Mouse (Mus musculus): ENCODE measurements around the gene Nr6a1. TPM values are rescaled to one million over a fixed set of nuclear protein-coding genes. Genes with fewer than 3 reads are reported as not detected.

The Nr6a1 gene
- polyA plus RNA-seq (2015; fragmentation: Nextera tagmentation; extraction: Ambion mirVana): 1.7 and 1.9 TPM in 2 replicates

DNA sequence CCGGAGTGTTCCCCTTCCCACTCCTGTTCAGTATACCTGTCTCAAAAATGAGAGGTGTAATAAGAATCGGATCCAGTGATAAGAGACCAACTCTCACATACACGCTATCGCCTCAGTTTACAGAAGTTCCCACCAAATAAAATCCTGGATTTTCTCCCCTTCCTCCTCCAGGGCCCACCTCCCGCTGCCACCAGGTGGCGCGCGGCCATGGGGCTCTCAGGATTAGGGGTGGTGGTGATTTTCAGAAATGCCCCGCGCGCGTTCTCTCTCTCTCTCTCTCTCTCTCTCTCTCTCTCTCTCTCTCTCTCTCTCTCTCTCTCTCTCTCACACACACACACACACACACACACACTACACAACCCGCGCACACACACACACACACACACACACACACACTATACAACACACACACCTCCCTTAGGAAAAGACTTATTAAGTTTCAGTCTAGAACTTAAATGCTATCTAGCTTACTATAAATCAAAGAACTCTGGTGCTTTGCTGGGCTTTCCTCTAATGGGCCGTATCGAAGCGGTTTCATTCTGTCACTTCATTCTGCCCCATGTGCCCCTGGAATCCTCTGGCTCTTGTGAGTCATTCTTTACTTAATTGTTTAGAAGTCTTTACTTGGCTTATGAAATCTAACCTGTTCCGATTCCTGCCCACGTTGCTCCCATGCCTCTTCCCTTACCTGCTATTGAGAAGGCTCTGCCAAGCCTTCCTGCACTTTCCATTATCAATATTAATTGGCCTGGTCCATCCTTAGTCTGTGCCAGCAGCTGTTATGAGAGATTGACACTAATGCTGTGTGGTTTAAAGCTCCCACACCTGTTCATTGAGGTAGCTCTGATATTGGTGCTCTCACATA is at the start of gene Nr6a1:
Gene Nr6a1 (minus strand): TSS at position 574 of the 865 bp plus-strand sequence.
- Histone ChIP-seq H3K27ac (no peak within 1 kb of the TSS), H3K27me3 (replicated peaks) (no peaks in the 10 kb centered on the region), H3K36me3 (no peaks in the 10 kb centered on the region), H3K4me2 (replicated peaks) (peak within 1 kb of the TSS; percentile 67), H3K4me3 (replicated peaks) (peak within 1 kb of the TSS; percentile 36), H3K9ac (no peak within 1 kb of the TSS), H3K4me1 (replicated peaks) (peaks cover 13% of the 10 kb centered on the region), H3K9me3 (no peaks in the 10 kb centered on the region)
- WGBS: 5% methylated on average over 19 of the region's 19 CpGs
- peak; percentile 46 for ATAC-seq

GRCm38 (mm10) chr2:38975941-38976805 is 48.7 kb upstream of the Nr6a1 start:
- Histone ChIP-seq H3K4me1 (replicated peaks) (no peaks in the 10 kb centered on the region), H3K27me3 (replicated peaks) (no peaks in the 10 kb centered on the region; the same call in 1 of the 2 replicates), H3K9ac (no peak overlapping the region), H3K4me2 (replicated peaks) (no peak overlapping the region), H3K4me3 (replicated peaks) (no peak overlapping the region), H3K9me3 (no peaks in the 10 kb centered on the region), H3K27ac (no peak overlapping the region), H3K36me3 (no peaks in the 10 kb centered on the region)
- ATAC-seq: no peak
- WGBS: 81% methylated on average over 21 of the region's 21 CpGs

DNA sequence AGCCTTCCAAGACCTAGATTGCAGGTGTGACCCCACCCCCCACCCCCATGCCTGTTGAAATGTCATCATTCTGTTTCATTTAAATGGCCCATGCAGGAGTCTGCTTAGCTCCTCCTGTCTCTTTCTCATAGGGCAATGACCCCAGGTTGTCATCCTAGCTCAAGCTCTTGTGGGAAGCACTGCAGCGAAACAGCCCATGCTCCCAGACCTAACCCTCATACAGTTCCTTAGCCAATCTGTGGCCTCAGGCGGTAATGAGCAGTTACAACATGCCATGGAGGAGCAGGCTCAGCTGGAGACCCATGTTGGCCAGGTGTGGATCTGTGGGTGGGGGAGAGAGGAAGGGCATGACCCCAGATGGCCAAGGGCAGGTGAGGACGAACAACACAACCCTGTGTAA is 47.7 kb upstream of the Nr6a1 start:
- Histone ChIP-seq H3K4me3 (replicated peaks) (no peak overlapping the region), H3K36me3 (no peaks in the 10 kb centered on the region), H3K9me3 (no peaks in the 10 kb centered on the region), H3K9ac (no peak overlapping the region), H3K27me3 (replicated peaks) (no peaks in the 10 kb centered on the region; the same call in 1 of the 2 replicates), H3K4me1 (replicated peaks) (no peaks in the 10 kb centered on the region), H3K27ac (no peak overlapping the region), H3K4me2 (replicated peaks) (no peak overlapping the region)
- ATAC-seq: no peak
- WGBS: 74% methylated on average over 3 of the region's 3 CpGs

GRCm38 (mm10) chr2:38974171-38974570 is 46.7 kb upstream of the Nr6a1 start:
- WGBS: 54% methylated on average over 2 of the region's 2 CpGs
- Histone ChIP-seq H3K9ac (no peak overlapping the region), H3K27ac (no peak overlapping the region), H3K4me3 (replicated peaks) (no peak overlapping the region), H3K9me3 (no peaks in the 10 kb centered on the region), H3K4me1 (replicated peaks) (no peaks in the 10 kb centered on the region), H3K27me3 (replicated peaks) (no peaks in the 10 kb centered on the region; the same call in 1 of the 2 replicates), H3K4me2 (replicated peaks) (no peak overlapping the region), H3K36me3 (no peaks in the 10 kb centered on the region)
- no peak for ATAC-seq

DNA sequence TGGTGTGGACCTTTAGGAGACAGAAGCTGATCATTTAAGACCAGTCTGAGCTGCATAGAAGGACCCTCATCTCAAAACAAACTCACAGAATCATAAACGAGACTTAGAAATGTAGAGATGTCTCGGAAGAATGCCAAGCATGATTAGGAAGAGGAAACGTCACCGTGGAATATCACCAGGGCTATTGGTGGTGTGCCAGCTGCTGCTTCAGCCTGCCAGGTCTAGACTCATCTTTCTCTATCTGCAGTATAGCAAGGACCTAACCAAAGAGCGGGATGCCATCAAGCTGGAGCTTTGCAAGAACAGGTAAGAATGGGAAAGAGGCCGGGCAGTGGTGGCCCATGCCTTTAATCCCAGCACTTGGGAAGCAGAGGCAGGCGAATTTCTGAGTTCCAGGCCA is 46.2 kb upstream of the Nr6a1 start:
- H3K27me3 ChIP-seq (replicated peaks): no peaks in the 10 kb centered on the region; the same call in 1 of the 2 replicates
- no peak overlapping the region for H3K9ac ChIP-seq
- WGBS: 73% methylated on average over 7 of the region's 7 CpGs
- no peaks in the 10 kb centered on the region for H3K4me1 ChIP-seq (replicated peaks)
- H3K4me3 ChIP-seq (replicated peaks): no peak overlapping the region
- no peak overlapping the region for H3K27ac ChIP-seq
- no peaks in the 10 kb centered on the region for H3K9me3 ChIP-seq
- no peak overlapping the region for H3K4me2 ChIP-seq (replicated peaks)
- ATAC-seq: no peak
- no peaks in the 10 kb centered on the region for H3K36me3 ChIP-seq

- Histone ChIP-seq H3K4me3 (replicated peaks) (no peak overlapping the region), H3K4me2 (replicated peaks) (no peak overlapping the region), H3K4me1 (replicated peaks) (no peaks in the 10 kb centered on the region), H3K36me3 (no peaks in the 10 kb centered on the region), H3K9me3 (no peaks in the 10 kb centered on the region), H3K9ac (no peak overlapping the region), H3K27ac (no peak overlapping the region), H3K27me3 (replicated peaks) (no peaks in the 10 kb centered on the region; the same call in 1 of the 2 replicates)
- WGBS: 20% methylated on average over 2 of the region's 2 CpGs
- ATAC-seq: 0 out of 2 replicates have a peak, but pooled peaks have one; percentile 37
Measured at GRCm38 (mm10) chr2:38973223-38973622, 45.7 kb upstream of the Nr6a1 start.

DNA sequence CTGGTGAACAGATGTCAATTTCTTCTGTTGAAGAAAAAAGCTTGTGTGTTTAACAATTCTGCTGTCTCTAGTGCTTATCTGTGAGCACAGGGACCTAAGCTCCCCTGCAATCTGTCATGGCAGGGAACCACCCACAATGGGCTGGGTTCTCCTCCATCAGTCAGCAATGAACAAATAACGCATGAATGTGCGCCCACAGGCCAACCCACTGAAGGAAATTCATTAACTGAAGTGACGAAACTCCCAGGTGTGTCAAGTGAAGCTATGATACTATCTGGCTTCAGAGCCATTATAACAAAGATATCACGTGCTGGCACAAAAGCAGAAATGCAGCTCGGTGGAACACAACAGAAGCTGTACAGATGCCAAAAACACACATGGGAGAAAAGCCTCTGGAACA is 42.6 kb upstream of the Nr6a1 start:
- Histone ChIP-seq H3K9me3 (no peaks in the 10 kb centered on the region), H3K27ac (no peak overlapping the region), H3K9ac (no peak overlapping the region), H3K27me3 (replicated peaks) (no peaks in the 10 kb centered on the region), H3K4me1 (replicated peaks) (no peaks in the 10 kb centered on the region), H3K4me2 (replicated peaks) (no peak overlapping the region), H3K4me3 (replicated peaks) (no peak overlapping the region), H3K36me3 (no peaks in the 10 kb centered on the region)
- whole genome bisulfite sequencing: 61% methylated on average over 5 of the region's 5 CpGs
- ATAC-seq: peak; percentile 84

- no peak for ATAC-seq
- Histone ChIP-seq H3K4me3 (replicated peaks) (no peak overlapping the region), H3K27ac (no peak overlapping the region), H3K9ac (no peak overlapping the region), H3K36me3 (no peaks in the 10 kb centered on the region), H3K4me2 (replicated peaks) (no peak overlapping the region), H3K27me3 (replicated peaks) (no peaks in the 10 kb centered on the region), H3K9me3 (no peaks in the 10 kb centered on the region), H3K4me1 (replicated peaks) (no peaks in the 10 kb centered on the region)
- 85% methylated on average over 2 of the region's 2 CpGs for WGBS
Measured at GRCm38 (mm10) chr2:38969650-38970049, 42.2 kb upstream of the Nr6a1 start.

- no peak overlapping the region for H3K4me3 ChIP-seq (replicated peaks)
- no peak; the same call in 1 of the 2 replicates for ATAC-seq
- H3K27me3 ChIP-seq (replicated peaks): no peaks in the 10 kb centered on the region
- H3K9ac ChIP-seq: no peak overlapping the region
- H3K9me3 ChIP-seq: no peaks in the 10 kb centered on the region
- H3K4me1 ChIP-seq (replicated peaks): no peaks in the 10 kb centered on the region
- no peak overlapping the region for H3K27ac ChIP-seq
- H3K36me3 ChIP-seq: no peaks in the 10 kb centered on the region
- H3K4me2 ChIP-seq (replicated peaks): no peak overlapping the region
- WGBS: 17% methylated on average over 4 of the region's 4 CpGs
Measured at GRCm38 (mm10) chr2:38964198-38964597, 36.7 kb upstream of the Nr6a1 start.

DNA sequence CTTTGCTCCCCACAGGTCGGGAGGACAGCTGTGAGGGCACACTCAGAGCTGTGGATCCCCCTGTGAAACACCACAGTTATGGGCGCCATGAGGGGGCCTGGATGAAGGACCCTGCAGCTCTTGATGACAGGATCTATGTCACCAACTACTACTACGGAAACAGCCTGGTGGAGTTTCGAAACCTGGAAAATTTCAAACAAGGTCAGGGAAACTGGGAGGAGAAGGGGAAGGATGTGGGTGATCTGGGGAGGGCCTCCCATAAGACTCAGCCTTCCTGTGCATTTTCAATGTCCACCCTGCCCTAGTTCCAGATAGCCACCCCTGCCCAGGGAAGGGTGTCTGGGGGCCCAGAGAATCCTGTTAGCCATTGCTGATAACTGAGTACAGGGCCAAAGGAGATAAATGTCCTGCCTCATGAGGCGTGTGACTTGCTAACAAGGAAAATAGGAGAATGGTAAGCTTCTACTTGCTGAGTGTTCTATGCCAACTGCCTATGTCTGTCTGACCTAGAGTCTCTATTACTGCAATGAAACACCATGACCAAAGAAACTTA is 30.3 kb upstream of the Nr6a1 start:
- Histone ChIP-seq H3K4me1 (replicated peaks) (no peaks in the 10 kb centered on the region), H3K36me3 (no peaks in the 10 kb centered on the region), H3K27me3 (replicated peaks) (no peaks in the 10 kb centered on the region), H3K27ac (no peak overlapping the region), H3K4me3 (replicated peaks) (no peak overlapping the region), H3K9me3 (no peaks in the 10 kb centered on the region), H3K4me2 (replicated peaks) (no peak overlapping the region), H3K9ac (no peak overlapping the region)
- 79% methylated on average over 5 of the region's 5 CpGs for WGBS
- no peak for ATAC-seq

GRCm38 (mm10) chr2:38956062-38956461 is 28.6 kb upstream of the Nr6a1 start:
- H3K27ac ChIP-seq: no peak overlapping the region
- no peak overlapping the region for H3K9ac ChIP-seq
- H3K9me3 ChIP-seq: no peaks in the 10 kb centered on the region
- 67% methylated on average over 2 of the region's 2 CpGs for WGBS
- no peaks in the 10 kb centered on the region for H3K36me3 ChIP-seq
- no peak overlapping the region for H3K4me3 ChIP-seq (replicated peaks)
- no peak for ATAC-seq
- no peaks in the 10 kb centered on the region for H3K4me1 ChIP-seq (replicated peaks)
- no peaks in the 10 kb centered on the region for H3K27me3 ChIP-seq (replicated peaks)
- H3K4me2 ChIP-seq (replicated peaks): no peak overlapping the region
